Mouse (Mus musculus) embryonic facial prominence, embryonic 11.5 days (tissue): ENCODE data around the gene Pou2f3. TPM values are rescaled to one million over a fixed set of nuclear protein-coding genes. Genes with fewer than 3 reads are reported as not detected.

Experiments used
- ATAC-seq: fragments of 200-750 bp; cut with Nextera tagmentation; replicated peaks from 2 replicates; pipeline ENCODE4 v1.8.0; 2017; ENCODE audit warnings: low read depth; ENCODE audit not compliant: insufficient number of reproducible peaks, low FRiP score, low TSS enrichment
- DNase-seq: peaks from one replicate; pipeline ENCODE4 v3.0.0-alpha.2; 2015; ENCODE audit warnings: low spot score
- H3K27ac ChIP-seq: fragments of 300-500 bp; sonication (generic); replicated peaks from 2 replicates; pipeline ENCODE4 v1.5.1; 2014; ENCODE audit warnings: mild to moderate bottlenecking, low read depth, low read length, control low read depth
- H3K27me3 ChIP-seq: fragments of 300-500 bp; sonication (generic); 2 replicates; pipeline ENCODE4 v1.6.1; 2014; ENCODE audit warnings: mild to moderate bottlenecking, low read length, moderate library complexity, mixed read lengths; ENCODE audit not compliant: control insufficient read depth, insufficient read depth
- H3K36me3 ChIP-seq: fragments of 300-500 bp; sonication (generic); replicated peaks from 2 replicates; pipeline ENCODE4 v1.6.1; 2014; ENCODE audit warnings: low read depth, mild to moderate bottlenecking, low read length, moderate library complexity, mixed read lengths; ENCODE audit not compliant: control insufficient read depth, insufficient read depth
- H3K4me1 ChIP-seq: fragments of 300-500 bp; sonication (generic); 2 replicates; pipeline ENCODE4 v1.6.1; 2014; ENCODE audit warnings: low read length, mixed read lengths; ENCODE audit not compliant: control insufficient read depth, insufficient read depth
- H3K4me2 ChIP-seq: fragments of 300-500 bp; sonication (generic); 2 replicates; pipeline ENCODE4 v1.6.1; 2014; ENCODE audit warnings: low read depth, mild to moderate bottlenecking, control low read depth, low read length, moderate library complexity
- H3K4me3 ChIP-seq: fragments of 300-500 bp; sonication (generic); 2 replicates; pipeline ENCODE4 v1.5.1; 2014; ENCODE audit warnings: low read depth, low read length, control low read depth
- H3K9ac ChIP-seq: fragments of 300-500 bp; sonication (generic); replicated peaks from 2 replicates; pipeline ENCODE4 v1.6.1; 2014; ENCODE audit warnings: mild to moderate bottlenecking, control low read depth, low read length
- H3K9me3 ChIP-seq: fragments of 300-500 bp; sonication (generic); replicated peaks from 2 replicates; pipeline ENCODE4 v1.6.1; 2016; ENCODE audit warnings: mild to moderate bottlenecking, low read length, inconsistent platforms, mixed read lengths; ENCODE audit not compliant: control insufficient read depth
- WGBS: fragments of 180-500 bp; shearing (Covaris S2); extraction: QIAGEN DNeasy Blood & Tissue Kit; methylation state at CpG from one replicate; pipeline ENCODE4 v1.1.7; 2014; 5-methylcytosine and 5-hydroxymethylcytosine counted together
- polyA plus RNA-seq: library from polyadenylated mRNA; unstranded; fragments of >200 nt; fragmentation: Nextera tagmentation; extraction: Ambion mirVana; gene quantifications from 2 replicates; pipeline ENCODE4 v1.2.1, GENCODE M21; 2014

The Pou2f3 gene
- polyA plus RNA-seq, 1 experiment from 2014 or later, result not detected

GRCm38 (mm10) chr9:43083441-43084055, 126.6 kb downstream of the Pou2f3 start:
- H3K4me2 ChIP-seq, result no peak overlapping the region
- no peaks in the 10 kb centered on the region for H3K4me1 ChIP-seq
- DNase-seq, result no peak
- no peak for ATAC-seq
- 43% methylated on average over 7 of the region's 7 CpGs for WGBS
- H3K9me3 ChIP-seq, result no peaks in the 10 kb centered on the region
- no peak overlapping the region for H3K27ac ChIP-seq
- H3K36me3 ChIP-seq, result no peaks in the 10 kb centered on the region
- no peaks in the 10 kb centered on the region for H3K27me3 ChIP-seq
- no peak overlapping the region for H3K4me3 ChIP-seq
- no peak overlapping the region for H3K9ac ChIP-seq

- Histone ChIP-seq H3K9me3 (no peaks in the 10 kb centered on the region), H3K27ac (no peak overlapping the region), H3K36me3 (no peaks in the 10 kb centered on the region), H3K4me3 (no peak overlapping the region), H3K27me3 (no peaks in the 10 kb centered on the region), H3K9ac (no peak overlapping the region), H3K4me1 (no peaks in the 10 kb centered on the region), H3K4me2 (no peak overlapping the region)
- WGBS, result 92% methylated on average over 3 of the region's 3 CpGs
- ATAC-seq (no peak), DNase-seq (no peak)
These were observed 131.5 kb downstream of the Pou2f3 start for GRCm38 (mm10) chr9:43078711-43079110.

GRCm38 (mm10) chr9:43076163-43076562, 134.0 kb downstream of the Pou2f3 start:
- Histone ChIP-seq H3K9ac (no peak overlapping the region), H3K4me2 (no peak overlapping the region), H3K36me3 (no peaks in the 10 kb centered on the region), H3K27me3 (no peaks in the 10 kb centered on the region), H3K4me1 (no peaks in the 10 kb centered on the region), H3K4me3 (no peak overlapping the region), H3K27ac (no peak overlapping the region), H3K9me3 (no peaks in the 10 kb centered on the region)
- ATAC-seq (no peak), DNase-seq (no peak)
- 76% methylated on average over 7 of the region's 7 CpGs for WGBS

- no peak overlapping the region for H3K27ac ChIP-seq
- DNase-seq (no peak), ATAC-seq (no peak)
- 91% methylated on average over 1 of the region's 1 CpGs for WGBS
- no peaks in the 10 kb centered on the region for H3K27me3 ChIP-seq
- no peak overlapping the region for H3K4me3 ChIP-seq
- H3K4me1 ChIP-seq, result no peaks in the 10 kb centered on the region
- no peak overlapping the region for H3K4me2 ChIP-seq
- no peaks in the 10 kb centered on the region for H3K9me3 ChIP-seq
- no peak overlapping the region for H3K9ac ChIP-seq
- H3K36me3 ChIP-seq, result no peaks in the 10 kb centered on the region
These were observed 135.6 kb downstream of the Pou2f3 start for GRCm38 (mm10) chr9:43074611-43075010.

Other genes starting within 250 kb of the Pou2f3 start
- 8.2 and 10.5 TPM in 2 replicates for gene Arhgef12, start 103.1 kb downstream of the Pou2f3 start, polyA plus RNA-seq
- 13.6 and 13.9 TPM in 2 replicates for gene Tmem136, start 93.8 kb downstream of the Pou2f3 start, polyA plus RNA-seq
- gene Oaf, start 29.5 kb upstream of the Pou2f3 start, polyA plus RNA-seq, result 73.3 and 73.5 TPM in 2 replicates
- gene Trim29, start 100.5 kb upstream of the Pou2f3 start, polyA plus RNA-seq, result 4.9 and 6.1 TPM in 2 replicates